Mouse (Mus musculus): Measurements from ENCODE around the gene Gm364. TPM values are rescaled to one million over a fixed set of nuclear protein-coding genes. Genes with fewer than 3 reads are reported as not detected.

Gene Gm364
- polyA plus RNA-seq, 1 experiment from 2014 or later, result not detected

DNA sequence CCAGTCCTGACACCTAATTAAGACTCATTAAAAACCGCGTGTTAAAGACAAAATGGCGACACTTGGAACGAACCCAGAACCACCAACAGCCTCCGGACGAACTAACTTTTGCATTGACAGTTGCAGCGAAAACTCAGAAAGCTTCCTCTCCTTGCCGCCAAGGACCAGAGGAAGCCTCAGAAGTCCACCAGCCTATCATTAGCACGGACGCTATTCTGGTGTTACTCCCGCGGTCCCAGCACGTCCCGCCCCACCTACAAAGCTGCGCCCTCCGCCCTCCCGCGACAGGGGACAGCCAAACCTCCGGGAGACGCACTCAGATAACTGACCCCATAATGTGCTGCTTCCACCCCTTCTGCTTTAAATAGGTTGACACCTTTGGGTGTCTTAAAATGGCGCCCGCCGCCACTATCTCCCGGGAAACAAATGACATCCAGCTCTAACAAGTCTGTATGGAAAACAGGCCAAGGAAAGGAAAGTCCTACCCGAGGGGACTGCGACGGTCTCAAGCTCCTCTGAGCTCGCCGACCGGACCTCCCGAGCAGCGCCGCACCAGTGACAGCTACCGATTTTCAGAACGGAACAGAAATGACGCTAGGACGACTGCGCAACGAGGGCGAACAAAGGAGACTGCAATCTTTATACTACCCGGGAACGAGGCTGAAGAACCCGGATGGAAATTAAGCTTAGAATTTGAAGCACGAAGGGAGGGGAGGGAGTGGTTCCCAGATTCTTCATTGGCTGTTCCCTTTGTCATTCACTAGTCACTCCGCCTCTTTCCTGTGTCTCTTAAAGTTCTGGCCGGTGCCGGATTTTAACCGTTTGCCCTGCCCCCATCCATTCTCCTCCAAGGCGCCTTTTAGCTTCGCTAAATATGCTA is 16.3 kb upstream of the Gm364 start, which contains the start of gene Rbmx:
TSS of gene Rbmx (minus strand) at position 670 of the 880 bp plus-strand sequence.
- Histone ChIP-seq H3K4me3 (ENCODE audit: low read length) (peak within 1 kb of the TSS; percentile 67), H3K9me3 (replicated peaks; ENCODE audit: control insufficient read depth, low read length) (no peaks in the 10 kb centered on the region), H3K36me3 (ENCODE audit: control insufficient read depth, insufficient read depth) (peaks cover 23% of the 10 kb centered on the region), H3K27ac (ENCODE audit: low read length) (peak within 1 kb of the TSS; percentile 97), H3K4me2 (ENCODE audit: low read depth, low read length) (peak within 1 kb of the TSS; percentile 58), H3K4me1 (ENCODE audit: control insufficient read depth, insufficient read depth, low read length) (no peaks in the 10 kb centered on the region), H3K27me3 (ENCODE audit: control insufficient read depth, insufficient read depth, low read length) (no peaks in the 10 kb centered on the region), H3K9ac (ENCODE audit: low read length) (peak within 1 kb of the TSS; percentile 73)
- WGBS, result 13% methylated on average over 50 of the region's 50 CpGs
- ATAC-seq (replicated peaks; ENCODE audit: extremely low read depth, insufficient read depth, low FRiP score), result peak; percentile 91

DNA sequence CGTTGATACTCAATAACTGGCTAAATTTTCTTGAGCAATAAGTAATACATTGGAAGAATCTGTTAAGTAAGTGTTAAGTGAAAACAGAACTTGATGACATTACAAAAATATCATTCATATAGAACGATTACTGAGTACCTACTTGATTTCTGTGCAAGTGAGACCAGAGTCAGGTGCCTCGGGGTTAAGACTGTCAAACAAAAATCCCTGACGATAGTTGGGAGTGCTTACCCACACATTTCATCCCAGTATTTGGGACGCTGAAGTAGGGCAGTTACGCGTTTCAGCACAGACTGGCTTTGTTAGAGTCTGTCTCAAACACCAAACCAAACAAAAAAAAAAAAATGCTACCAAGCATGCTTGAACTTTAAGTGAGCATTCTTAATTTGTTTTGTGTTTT is 15.5 kb upstream of the Gm364 start:
- WGBS, result 23% methylated on average over 7 of the region's 7 CpGs
- Histone ChIP-seq H3K27ac (ENCODE audit: low read length) (no peak overlapping the region), H3K27me3 (ENCODE audit: control insufficient read depth, insufficient read depth, low read length) (no peaks in the 10 kb centered on the region), H3K4me1 (ENCODE audit: control insufficient read depth, insufficient read depth, low read length) (no peaks in the 10 kb centered on the region), H3K4me2 (ENCODE audit: low read depth, low read length) (peak overlapping the region; percentile 58), H3K9me3 (replicated peaks; ENCODE audit: control insufficient read depth, low read length) (no peaks in the 10 kb centered on the region), H3K36me3 (ENCODE audit: control insufficient read depth, insufficient read depth) (peaks cover 16% of the 10 kb centered on the region), H3K4me3 (ENCODE audit: low read length) (peak overlapping the region; percentile 26), H3K9ac (ENCODE audit: low read length) (peak overlapping the region; percentile 62)
- ATAC-seq (replicated peaks; ENCODE audit: extremely low read depth, insufficient read depth, low FRiP score), result no peak

DNA sequence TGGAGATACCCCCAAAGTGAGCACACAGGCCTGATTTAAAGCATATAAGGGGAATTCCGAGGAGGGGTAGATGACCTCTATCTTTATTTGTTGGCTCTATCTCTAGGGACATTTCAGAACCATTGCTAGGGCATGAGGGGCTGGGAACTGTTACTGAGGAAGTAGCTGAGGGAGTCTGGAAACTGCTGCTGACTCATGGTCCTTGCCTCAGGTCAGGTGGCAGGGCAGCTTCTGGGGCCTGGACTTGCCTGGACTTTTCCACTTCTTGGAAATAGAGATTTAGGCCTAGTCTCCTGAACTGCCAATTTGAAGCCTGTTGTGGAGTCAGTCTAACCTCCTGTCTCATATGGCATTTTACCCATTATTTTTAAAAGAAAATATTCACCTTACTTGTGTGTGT is 7.6 kb upstream of the Gm364 start:
- 68% methylated on average over 1 of the region's 1 CpGs for WGBS
- ATAC-seq (replicated peaks; ENCODE audit: extremely low read depth, insufficient read depth, low FRiP score), result no peak

DNA sequence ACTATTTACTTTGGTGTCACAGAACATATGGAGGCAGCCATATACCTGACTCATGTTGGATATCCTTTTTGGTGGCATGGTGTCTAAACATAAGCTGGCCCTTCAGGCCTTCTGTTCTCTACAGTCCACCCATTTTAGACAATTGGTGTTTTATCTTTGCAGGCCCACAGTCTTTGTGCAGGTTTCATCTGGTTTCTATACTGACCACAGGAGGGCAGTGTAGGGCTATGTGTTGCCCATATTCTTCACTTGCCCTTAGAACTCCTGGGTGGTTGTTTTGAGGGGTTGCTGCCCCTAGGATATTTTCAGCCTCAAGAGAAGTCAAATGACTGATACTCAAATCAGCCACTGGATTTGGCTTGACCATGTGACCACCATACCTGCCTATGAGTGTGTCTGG is 5.3 kb upstream of the Gm364 start:
- H3K9ac ChIP-seq (ENCODE audit: low read length), result no peak overlapping the region
- no peak for ATAC-seq (replicated peaks; ENCODE audit: extremely low read depth, insufficient read depth, low FRiP score)
- H3K27me3 ChIP-seq (ENCODE audit: control insufficient read depth, insufficient read depth, low read length), result no peaks in the 10 kb centered on the region
- H3K4me3 ChIP-seq (ENCODE audit: low read length), result no peak overlapping the region
- H3K9me3 ChIP-seq (replicated peaks; ENCODE audit: control insufficient read depth, low read length), result no peaks in the 10 kb centered on the region
- H3K36me3 ChIP-seq (ENCODE audit: control insufficient read depth, insufficient read depth), result no peaks in the 10 kb centered on the region
- no peak overlapping the region for H3K4me2 ChIP-seq (ENCODE audit: low read depth, low read length)
- no peaks in the 10 kb centered on the region for H3K4me1 ChIP-seq (ENCODE audit: control insufficient read depth, insufficient read depth, low read length)
- no peak overlapping the region for H3K27ac ChIP-seq (ENCODE audit: low read length)

More for the DNA sequence above, 7.6 kb upstream of the Gm364 start:
- H3K36me3 ChIP-seq (ENCODE audit: control insufficient read depth, insufficient read depth), result no peaks in the 10 kb centered on the region
- H3K4me2 ChIP-seq (ENCODE audit: low read depth, low read length), result no peak overlapping the region
- H3K4me1 ChIP-seq (ENCODE audit: control insufficient read depth, insufficient read depth, low read length), result no peaks in the 10 kb centered on the region
- H3K9me3 ChIP-seq (replicated peaks; ENCODE audit: control insufficient read depth, low read length), result no peaks in the 10 kb centered on the region
- H3K4me3 ChIP-seq (ENCODE audit: low read length), result no peak overlapping the region
- H3K27ac ChIP-seq (ENCODE audit: low read length), result no peak overlapping the region
- no peaks in the 10 kb centered on the region for H3K27me3 ChIP-seq (ENCODE audit: control insufficient read depth, insufficient read depth, low read length)
- H3K9ac ChIP-seq (ENCODE audit: low read length), result no peak overlapping the region

DNA sequence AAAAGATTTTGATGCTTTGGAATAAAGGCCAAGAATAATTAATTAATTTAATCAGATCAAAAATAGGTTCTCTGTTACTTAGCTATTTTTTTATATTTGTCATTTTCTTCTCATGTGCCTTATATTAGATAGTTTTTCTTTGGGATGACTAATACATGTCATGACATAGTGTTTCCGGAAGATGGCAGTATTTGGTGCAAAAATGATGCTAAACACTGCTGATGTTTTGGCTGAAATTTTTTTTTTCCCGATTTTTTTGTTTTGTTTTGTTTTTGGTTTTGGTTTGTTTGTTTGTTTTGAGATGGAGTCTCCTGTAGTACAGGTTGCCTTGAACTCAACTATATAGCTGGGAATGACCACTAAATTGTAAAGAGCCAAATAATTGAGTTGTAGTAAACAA is 22.7 kb downstream of the Gm364 start:
- no peak for ATAC-seq (replicated peaks; ENCODE audit: extremely low read depth, insufficient read depth, low FRiP score)
- no peak overlapping the region for H3K4me3 ChIP-seq (ENCODE audit: low read length)
- H3K9me3 ChIP-seq (replicated peaks; ENCODE audit: control insufficient read depth, low read length), result no peaks in the 10 kb centered on the region
- no peaks in the 10 kb centered on the region for H3K4me1 ChIP-seq (ENCODE audit: control insufficient read depth, insufficient read depth, low read length)
- H3K36me3 ChIP-seq (ENCODE audit: control insufficient read depth, insufficient read depth), result no peaks in the 10 kb centered on the region
- H3K27ac ChIP-seq (ENCODE audit: low read length), result no peak overlapping the region
- H3K9ac ChIP-seq (ENCODE audit: low read length), result no peak overlapping the region
- no peak overlapping the region for H3K4me2 ChIP-seq (ENCODE audit: low read depth, low read length)
- H3K27me3 ChIP-seq (ENCODE audit: control insufficient read depth, insufficient read depth, low read length), result no peaks in the 10 kb centered on the region
- WGBS, result 0% methylated on average over 2 of the region's 2 CpGs

DNA sequence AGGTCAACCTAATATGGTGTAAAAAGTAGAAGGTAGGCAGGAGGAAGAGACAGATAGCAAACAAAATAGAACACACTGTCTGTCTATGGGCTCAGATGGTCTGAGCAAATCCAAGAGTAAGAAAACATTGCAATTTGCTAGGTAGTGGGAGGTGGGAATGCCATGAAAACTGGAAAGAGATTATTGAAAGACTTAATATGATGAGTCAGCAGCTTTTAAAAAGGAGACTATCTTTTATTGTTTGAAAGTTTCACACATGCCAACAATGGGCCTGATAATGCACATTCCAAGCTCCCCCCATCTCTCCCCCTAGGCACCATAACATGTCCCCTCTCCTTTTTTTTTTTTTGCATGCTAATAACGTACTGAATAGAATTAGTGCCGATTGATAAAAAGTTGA is 24.9 kb downstream of the Gm364 start:
- Histone ChIP-seq H3K27ac (ENCODE audit: low read length) (no peak overlapping the region), H3K4me2 (ENCODE audit: low read depth, low read length) (no peak overlapping the region), H3K9ac (ENCODE audit: low read length) (no peak overlapping the region), H3K27me3 (ENCODE audit: control insufficient read depth, insufficient read depth, low read length) (no peaks in the 10 kb centered on the region), H3K36me3 (ENCODE audit: control insufficient read depth, insufficient read depth) (no peaks in the 10 kb centered on the region), H3K4me1 (ENCODE audit: control insufficient read depth, insufficient read depth, low read length) (no peaks in the 10 kb centered on the region), H3K9me3 (replicated peaks; ENCODE audit: control insufficient read depth, low read length) (no peaks in the 10 kb centered on the region), H3K4me3 (ENCODE audit: low read length) (no peak overlapping the region)
- WGBS, result 95% methylated on average over 2 of the region's 2 CpGs
- no peak for ATAC-seq (replicated peaks; ENCODE audit: extremely low read depth, insufficient read depth, low FRiP score)

DNA sequence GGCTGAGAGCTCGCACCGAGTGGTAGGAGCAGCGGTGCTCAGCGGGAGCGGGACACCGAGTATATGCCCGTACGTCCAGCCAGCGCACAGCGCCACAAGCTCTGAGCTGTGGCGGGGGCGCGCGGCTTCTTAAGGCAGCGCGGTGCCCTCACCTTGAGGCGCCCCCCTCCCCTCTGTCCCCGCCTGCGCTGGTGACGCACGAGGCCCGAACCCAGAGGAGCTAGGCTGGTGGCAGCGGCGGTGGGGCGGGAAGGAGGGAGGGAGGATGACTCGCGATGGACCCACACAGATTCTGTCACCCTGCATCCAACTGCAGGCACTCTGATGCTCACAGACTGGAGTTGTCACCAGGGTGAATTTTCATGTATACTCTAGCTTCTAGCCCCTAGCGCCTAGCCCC is 94.7 kb downstream of the Gm364 start, which contains the start of gene Gpr101:
TSS of gene Gpr101 (minus strand) at position 124 of the 400 bp plus-strand sequence.
- no peak within 1 kb of the TSS for H3K9ac ChIP-seq (ENCODE audit: low read length)
- no peaks in the 10 kb centered on the region for H3K4me1 ChIP-seq (ENCODE audit: control insufficient read depth, insufficient read depth, low read length)
- WGBS, result 11% methylated on average over 27 of the region's 28 CpGs
- no peak within 1 kb of the TSS for H3K27ac ChIP-seq (ENCODE audit: low read length)
- H3K27me3 ChIP-seq (ENCODE audit: control insufficient read depth, insufficient read depth, low read length), result peaks cover 24% of the 10 kb centered on the region
- peak within 1 kb of the TSS; percentile 59 for H3K4me2 ChIP-seq (ENCODE audit: low read depth, low read length)
- peak within 1 kb of the TSS; percentile 34 for H3K4me3 ChIP-seq (ENCODE audit: low read length)
- no peaks in the 10 kb centered on the region; the same call in 1 of the 2 replicates for H3K9me3 ChIP-seq (replicated peaks; ENCODE audit: control insufficient read depth, low read length)
- H3K36me3 ChIP-seq (ENCODE audit: control insufficient read depth, insufficient read depth), result no peaks in the 10 kb centered on the region
- ATAC-seq (replicated peaks; ENCODE audit: extremely low read depth, insufficient read depth, low FRiP score), result no peak

DNA sequence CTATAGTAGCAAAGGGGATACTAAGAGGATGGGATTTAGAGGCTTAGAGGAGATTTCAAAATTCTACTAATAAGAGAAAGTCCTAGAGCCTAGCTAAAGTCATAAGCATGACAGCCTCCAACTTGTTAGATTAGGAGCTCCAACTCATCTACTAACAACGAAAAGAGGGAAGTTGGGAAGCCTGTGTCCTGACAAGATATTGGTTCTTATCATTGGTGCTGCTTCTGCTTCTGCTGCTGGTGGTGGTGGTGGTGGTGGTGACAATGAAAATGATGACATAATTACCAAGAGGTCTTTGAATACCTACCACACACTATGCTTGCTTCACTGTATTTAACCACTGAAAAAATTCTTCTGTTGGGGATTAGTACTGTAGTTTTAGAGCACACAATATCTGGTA is 97.3 kb downstream of the Gm364 start:
- Histone ChIP-seq H3K4me3 (ENCODE audit: low read length) (no peak overlapping the region), H3K27ac (ENCODE audit: low read length) (no peak overlapping the region), H3K27me3 (ENCODE audit: control insufficient read depth, insufficient read depth, low read length) (peaks cover 24% of the 10 kb centered on the region), H3K9me3 (replicated peaks; ENCODE audit: control insufficient read depth, low read length) (no peaks in the 10 kb centered on the region; the same call in 1 of the 2 replicates), H3K4me2 (ENCODE audit: low read depth, low read length) (no peak overlapping the region), H3K4me1 (ENCODE audit: control insufficient read depth, insufficient read depth, low read length) (no peaks in the 10 kb centered on the region), H3K9ac (ENCODE audit: low read length) (no peak overlapping the region), H3K36me3 (ENCODE audit: control insufficient read depth, insufficient read depth) (no peaks in the 10 kb centered on the region)
- no peak for ATAC-seq (replicated peaks; ENCODE audit: extremely low read depth, insufficient read depth, low FRiP score)
- 55% methylated on average over 1 of the region's 1 CpGs for WGBS

All from heart, embryonic 16.5 days (tissue).